Mouse (Mus musculus) stomach, postnatal 0 days (tissue): Measurements from ENCODE around the gene Vps72. TPM values are rescaled to one million over a fixed set of nuclear protein-coding genes. Genes with fewer than 3 reads are reported as not detected.
"Not testable (repeated sequence)": the region's sequence is repeated elsewhere in the genome, so short reads cannot be mapped to it uniquely, and the experiment has no call there.

Experiments
- ATAC-seq: fragments of 200-750 bp; cut with Nextera tagmentation; 2 replicates; pipeline ENCODE4 v1.8.0; 2017; ENCODE audit not compliant: low FRiP score, low TSS enrichment
- DNase-seq: peaks from one replicate; pipeline ENCODE4 v3.0.0-alpha.2; 2016; ENCODE audit warnings: low spot score
- H3K27ac ChIP-seq: fragments of 300-500 bp; sonication (generic); replicated peaks from 2 replicates; pipeline ENCODE4 v1.5.1; 2014; ENCODE audit warnings: mild to moderate bottlenecking, control low read depth
- H3K27me3 ChIP-seq: fragments of 300-500 bp; sonication (generic); 2 replicates; pipeline ENCODE4 v1.6.1; 2014; ENCODE audit warnings: low read length; ENCODE audit not compliant: control insufficient read depth, insufficient read depth
- H3K36me3 ChIP-seq: fragments of 300-500 bp; sonication (generic); 2 replicates; pipeline ENCODE4 v1.6.1; 2014; ENCODE audit warnings: low read length, mixed read lengths; ENCODE audit not compliant: control insufficient read depth, insufficient read depth
- H3K4me1 ChIP-seq: fragments of 300-500 bp; sonication (generic); replicated peaks from 2 replicates; pipeline ENCODE4 v1.6.1; 2014; ENCODE audit warnings: antibody characterized with exemption; ENCODE audit not compliant: control insufficient read depth, insufficient read depth
- H3K4me2 ChIP-seq: fragments of 300-500 bp; sonication (generic); replicated peaks from 2 replicates; pipeline ENCODE4 v1.6.1; 2014; ENCODE audit warnings: low read depth, mild to moderate bottlenecking, control low read depth, moderate library complexity
- H3K4me3 ChIP-seq: fragments of 300-500 bp; sonication (generic); 2 replicates; pipeline ENCODE4 v1.5.1; 2014; ENCODE audit warnings: low read depth, low read length, control low read depth
- H3K9ac ChIP-seq: fragments of 300-500 bp; sonication (generic); 2 replicates; pipeline ENCODE4 v1.6.1; 2014; ENCODE audit warnings: mild to moderate bottlenecking, low read length, control low read depth, mixed read lengths
- H3K9me3 ChIP-seq: fragments of 300-500 bp; sonication (generic); 2 replicates; pipeline ENCODE4 v1.6.1; 2016; ENCODE audit warnings: low read length; ENCODE audit not compliant: control insufficient read depth
- CTCF ChIP-seq: IDR thresholded peaks from 2 replicates; pipeline ENCODE4 v1.5.1; 2016; ENCODE audit warnings: antibody characterized with exemption, low read depth, mild to moderate bottlenecking, moderate library complexity
- EP300 ChIP-seq: optimal IDR thresholded peaks from 2 replicates; pipeline ENCODE3; 2016; ENCODE audit warnings: antibody characterized with exemption
- WGBS: fragments of 180-500 bp; shearing (Covaris S2); extraction: QIAGEN DNeasy Blood & Tissue Kit; methylation state at CpG from one replicate; pipeline ENCODE4 v1.1.7; 2014; 5-methylcytosine and 5-hydroxymethylcytosine counted together
- polyA plus RNA-seq: library from polyadenylated mRNA; unstranded; fragments of >200 nt; fragmentation: Nextera tagmentation; extraction: Ambion mirVana; gene quantifications from 2 replicates; pipeline ENCODE4 v1.2.1, GENCODE M21; 2015

Gene Vps72
- polyA plus RNA-seq, 1 experiment from 2014 or later, result 60.8 TPM

DNA sequence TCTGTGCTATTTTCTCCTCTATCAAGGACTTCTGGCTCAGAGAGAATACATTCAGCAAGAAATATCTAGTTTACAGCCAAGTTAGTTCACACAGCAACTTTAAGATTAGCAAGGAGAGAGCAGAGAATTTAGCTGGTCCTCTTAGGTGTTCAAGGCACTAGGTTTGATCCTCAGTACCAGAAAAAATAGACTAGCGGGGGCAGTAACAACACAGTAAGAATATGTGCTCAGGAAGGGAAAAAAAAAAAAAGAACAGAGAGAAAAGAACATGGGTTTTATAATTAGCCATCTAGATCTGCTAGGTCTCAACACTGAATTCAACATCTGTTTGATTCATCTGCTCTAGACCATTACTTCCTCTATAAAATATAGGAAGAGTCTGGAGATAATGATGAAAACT is 22.8 kb upstream of the Vps72 start:
- H3K9ac ChIP-seq, result no peak overlapping the region
- no peak overlapping the region for H3K4me3 ChIP-seq
- TF ChIP-seq EP300 (no peak), CTCF (no peak)
- H3K4me1 ChIP-seq, result no peaks in the 10 kb centered on the region
- H3K27me3 ChIP-seq, result no peaks in the 10 kb centered on the region
- H3K36me3 ChIP-seq, result no peaks in the 10 kb centered on the region
- WGBS, result 86% methylated on average over 1 of the region's 1 CpGs
- H3K4me2 ChIP-seq, result no peak overlapping the region
- H3K9me3 ChIP-seq, result no peaks in the 10 kb centered on the region
- DNase-seq, result no peak
- no peak for ATAC-seq
- no peak overlapping the region for H3K27ac ChIP-seq

DNA sequence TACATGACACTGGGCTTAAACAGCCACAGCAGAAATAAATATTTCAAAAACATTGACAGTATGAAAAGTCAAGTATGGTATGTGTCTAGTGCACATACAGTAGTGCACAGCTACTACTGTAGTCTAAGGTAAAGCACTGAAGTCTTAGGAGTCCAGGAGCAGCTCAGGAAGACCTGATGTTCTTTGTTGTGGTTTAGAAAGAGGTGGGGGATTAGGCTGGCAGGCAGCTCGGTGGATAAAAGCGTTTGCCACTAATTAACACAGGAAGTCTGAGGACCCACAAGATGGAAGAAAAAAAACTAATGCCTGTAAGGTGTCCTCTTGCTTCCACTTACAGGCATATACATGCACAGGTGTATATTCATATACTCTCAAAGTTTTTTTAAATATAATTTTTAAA is 10.0 kb upstream of the Vps72 start:
- Histone ChIP-seq H3K9ac (no peak overlapping the region), H3K4me2 (no peak overlapping the region), H3K27me3 (no peaks in the 10 kb centered on the region), H3K4me3 (no peak overlapping the region), H3K4me1 (0 out of 2 replicates have a peak, but pooled peaks cover 4% of the 10 kb centered on the region), H3K27ac (no peak overlapping the region), H3K9me3 (no peaks in the 10 kb centered on the region), H3K36me3 (peaks cover 4% of the 10 kb centered on the region)
- TF ChIP-seq CTCF, result no peak
- TF ChIP-seq EP300, result no peak
- DNase-seq, result no peak
- no peak for ATAC-seq
- 32% methylated on average over 2 of the region's 2 CpGs for WGBS

DNA sequence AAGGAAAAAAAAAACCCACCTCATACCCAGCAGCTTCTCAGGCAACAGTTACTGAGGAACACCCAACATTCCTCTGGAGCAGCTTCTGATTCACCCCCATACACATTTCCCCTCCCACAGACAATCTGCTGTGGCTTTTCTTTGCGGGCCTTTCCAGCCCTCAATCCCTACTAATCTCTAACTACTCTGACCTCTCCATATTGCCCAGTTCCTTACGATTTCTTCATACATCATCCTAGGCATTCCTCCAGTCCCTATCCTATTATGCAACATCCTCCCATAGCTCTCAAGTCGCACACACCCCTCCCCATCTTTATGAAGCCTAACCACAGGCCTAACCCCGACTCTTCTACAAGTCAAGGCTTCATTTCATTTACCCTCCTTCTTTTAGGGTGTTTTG is 5.7 kb upstream of the Vps72 start:
- no peaks in the 10 kb centered on the region for H3K9me3 ChIP-seq
- H3K27ac ChIP-seq, result peak overlapping the region; percentile 91
- peak overlapping the region; percentile 94 for H3K4me3 ChIP-seq
- no peaks in the 10 kb centered on the region for H3K36me3 ChIP-seq
- TF ChIP-seq CTCF, result no peak
- no peak for TF ChIP-seq EP300
- peak overlapping the region; percentile 43; the same call in 1 of the 2 replicates for H3K9ac ChIP-seq
- WGBS, result 24% methylated on average over 4 of the region's 4 CpGs
- ATAC-seq, result no peak
- H3K4me1 ChIP-seq, result 0 out of 2 replicates have a peak, but pooled peaks cover 4% of the 10 kb centered on the region
- H3K4me2 ChIP-seq, result peak overlapping the region; percentile 73
- no peak for DNase-seq
- no peaks in the 10 kb centered on the region for H3K27me3 ChIP-seq

- peak overlapping the region; percentile 73 for H3K4me2 ChIP-seq
- no peak for ATAC-seq
- no peaks in the 10 kb centered on the region for H3K36me3 ChIP-seq
- H3K9me3 ChIP-seq, result no peaks in the 10 kb centered on the region
- peak overlapping the region; percentile 93 for H3K9ac ChIP-seq
- TF ChIP-seq EP300 (no peak), CTCF (no peak)
- DNase-seq, result peak; percentile 65
- H3K27me3 ChIP-seq, result no peaks in the 10 kb centered on the region
- H3K4me1 ChIP-seq, result 0 out of 2 replicates have a peak, but pooled peaks cover 4% of the 10 kb centered on the region
- peak overlapping the region; percentile 94 for H3K4me3 ChIP-seq
- WGBS, result 0% methylated on average over 16 of the region's 16 CpGs
- peak overlapping the region; percentile 91 for H3K27ac ChIP-seq
Measured at GRCm38 (mm10) chr3:95105586-95106337, 5.1 kb upstream of the Vps72 start.

GRCm38 (mm10) chr3:95106338-95107117 is 4.3 kb upstream of the Vps72 start, which contains the start of gene Pip5k1a:
Pip5k1a (minus strand) TSS chr3:95106930.
- Histone ChIP-seq H3K27ac (peak within 1 kb of the TSS; percentile 91), H3K4me2 (peak within 1 kb of the TSS; percentile 73), H3K9me3 (no peaks in the 10 kb centered on the region), H3K36me3 (no peaks in the 10 kb centered on the region), H3K4me3 (peak within 1 kb of the TSS; percentile 94), H3K27me3 (no peaks in the 10 kb centered on the region), H3K4me1 (0 out of 2 replicates have a peak, but pooled peaks cover 4% of the 10 kb centered on the region), H3K9ac (peak within 1 kb of the TSS; percentile 93)
- WGBS, result under 1% methylated on average over 51 of the region's 51 CpGs
- DNase-seq (peak; percentile 95), ATAC-seq (peak; percentile 92)
- TF ChIP-seq CTCF, result no peak
- no peak for TF ChIP-seq EP300

DNA sequence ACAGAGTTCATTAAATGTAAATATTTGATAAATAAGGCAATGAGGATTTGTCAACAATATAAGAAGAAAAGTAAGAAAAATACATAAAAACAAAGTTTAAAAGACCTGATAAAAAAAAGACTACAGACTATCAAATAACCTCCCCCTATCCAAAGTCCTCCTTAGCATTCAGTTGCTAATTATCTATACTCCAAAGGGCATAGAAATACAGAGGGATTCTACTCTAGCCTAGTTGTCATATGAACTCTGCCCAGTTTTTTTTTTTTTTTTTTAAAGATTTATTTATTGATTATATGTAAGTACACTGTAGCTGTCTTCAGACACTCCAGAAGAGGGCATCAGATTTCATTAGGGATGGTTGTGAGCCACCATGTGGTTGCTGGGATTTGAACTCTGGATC is 3.5 kb upstream of the Vps72 start:
- not testable (repeated sequence) for H3K4me1 ChIP-seq, H3K36me3 ChIP-seq, H3K9ac ChIP-seq, H3K27me3 ChIP-seq, H3K9me3 ChIP-seq, ATAC-seq, DNase-seq
- Histone ChIP-seq H3K4me3 (peak overlapping the region; percentile 94), H3K4me2 (peak overlapping the region; percentile 64), H3K27ac (peak overlapping the region; percentile 58; the same call in 1 of the 2 replicates)
